Mouse (Mus musculus): ENCODE measurements around the gene Gm37240.

GRCm38 (mm10) chr3:85317306-85317705 lies 570.0 kb downstream of the Gm37240 start:
- TF ChIP-seq ZC3H11A (IDR thresholded peaks at IDR 0.05; ENCODE audit: borderline replicate concordance, low read depth, low read length) (no peak), ZNF384 (IDR thresholded peaks at IDR 0.05; ENCODE audit: low read depth, low read length) (no peak), HCFC1 (IDR thresholded peaks at IDR 0.05; ENCODE audit: borderline replicate concordance, insufficient read depth, low read length) (no peak), MAFK (IDR thresholded peaks at IDR 0.05; ENCODE audit: insufficient read depth, low read depth, low read length) (no peak), CHD2 (IDR thresholded peaks at IDR 0.05; ENCODE audit: low read depth, low read length) (no peak)

All from ES-E14 (cell line).